Mouse (Mus musculus): Measurements from ENCODE around the gene Hsp90aa1. TPM values are rescaled to one million over a fixed set of nuclear protein-coding genes. Genes with fewer than 3 reads are reported as not detected.
"Not testable (repeated sequence)": the region's sequence is repeated elsewhere in the genome, so short reads cannot be mapped to it uniquely, and the experiment has no call there.

The Hsp90aa1 gene
- total and polyA plus RNA-seq, 3 experiments = 730 to 2,091 (median 1,361) TPM

GRCm38 (mm10) chr12:110689919-110690643, 12.4 kb downstream of the Hsp90aa1 start:
- H3K79me2 ChIP-seq (replicated peaks; ENCODE audit: control insufficient read depth, extremely low read depth, insufficient read depth, poor library complexity, severe bottlenecking) = peaks cover 19% of the 10 kb centered on the region
- H3K9me3 ChIP-seq (replicated peaks; ENCODE audit: low read length) = no peaks in the 10 kb centered on the region
- no peak overlapping the region for H3K9ac ChIP-seq (ENCODE audit: insufficient read depth, low read depth)
- H3K36me3 ChIP-seq (replicated peaks in 1 of 2; ENCODE audit: control insufficient read depth in 1 of 2, insufficient read depth in 1 of 2, low read length in 1 of 2) = peaks cover 41 to 79% of the 10 kb centered on the region in 2 experiments
- no peaks in the 10 kb centered on the region for H3K27me3 ChIP-seq (replicated peaks)
- dilution Hi-C loops (cut with MboI; ENCODE audit: extremely low pct_ligation_motif_present, extremely low pct_unique_long_range_greater_than_20kb, low sequenced_read_pairs) = no loop called here
- in situ Hi-C loops (cut with MboI; ENCODE audit: low pct_ligation_motif_present, low pct_unique_long_range_greater_than_20kb, low sequenced_read_pairs) = no loop called here
- DNase-seq (ENCODE audit: extremely low read depth) = no peak
- no peak overlapping the region for H3K27ac ChIP-seq (ENCODE audit: insufficient read depth, low read depth)
- TF ChIP-seq JUN (IDR thresholded peaks at IDR 0.05; ENCODE audit: insufficient read depth, low read depth, low read length) (no peak), POLR2AphosphoS2 (IDR thresholded peaks at IDR 0.05; ENCODE audit: low read depth, low read length) (peak; percentile 94), POLR2A (IDR thresholded peaks at IDR 0.05; ENCODE audit: low read depth, low read length) (peak; percentile 42; the same call in 1 of the 2 replicates), RAD21 (IDR thresholded peaks at IDR 0.05; ENCODE audit: low read depth, low read length) (no peak), BHLHE40 (IDR thresholded peaks at IDR 0.05; ENCODE audit: low read depth, low read length) (no peak), MYC (IDR thresholded peaks at IDR 0.05; ENCODE audit: low read depth, low read length) (no peak)
- H3K4me1 ChIP-seq (ENCODE audit: control insufficient read depth in 1 of 2, insufficient read depth in 2 of 2) = peaks cover 0 to 14% of the 10 kb centered on the region in 2 experiments; a peak in 2 of 4 replicates
- H3K4me2 ChIP-seq (ENCODE audit: insufficient read depth, low read depth, poor library complexity, severe bottlenecking) = no peak overlapping the region
- H3K4me3 ChIP-seq (replicated peaks in 1 of 3; ENCODE audit: low read depth in 2 of 3, low read length in 2 of 3, poor library complexity in 1 of 3) = no peak overlapping the region

- H3K27ac ChIP-seq (ENCODE audit: insufficient read depth, low read depth); H3K4me3 ChIP-seq (replicated peaks in 1 of 3; ENCODE audit: low read depth in 2 of 3, low read length in 2 of 3, poor library complexity in 1 of 3); DNase-seq (ENCODE audit: extremely low read depth); H3K9me3 ChIP-seq (replicated peaks; ENCODE audit: low read length); dilution Hi-C loops (cut with MboI; ENCODE audit: extremely low pct_ligation_motif_present, extremely low pct_unique_long_range_greater_than_20kb, low sequenced_read_pairs); H3K4me2 ChIP-seq (ENCODE audit: insufficient read depth, low read depth, poor library complexity, severe bottlenecking); in situ Hi-C loops (cut with MboI; ENCODE audit: low pct_ligation_motif_present, low pct_unique_long_range_greater_than_20kb, low sequenced_read_pairs); H3K27me3 ChIP-seq (replicated peaks); H3K9ac ChIP-seq (ENCODE audit: insufficient read depth, low read depth): not testable (repeated sequence)
- Histone ChIP-seq H3K36me3 (replicated peaks in 1 of 2; ENCODE audit: control insufficient read depth in 1 of 2, insufficient read depth in 1 of 2, low read length in 1 of 2) (peaks cover 33 to 77% of the 10 kb centered on the region in 2 experiments), H3K4me1 (ENCODE audit: control insufficient read depth in 1 of 2, insufficient read depth in 2 of 2) (peaks cover 0 to 14% of the 10 kb centered on the region in 2 experiments; a peak in 2 of 4 replicates), H3K79me2 (replicated peaks; ENCODE audit: control insufficient read depth, extremely low read depth, insufficient read depth, poor library complexity, severe bottlenecking) (peaks cover 12% of the 10 kb centered on the region)
- peak; percentile 3; the same call in 1 of the 2 replicates for TF ChIP-seq CHD2 (IDR thresholded peaks at IDR 0.05; ENCODE audit: low read length)
- TF ChIP-seq POLR2AphosphoS2 (IDR thresholded peaks at IDR 0.05; ENCODE audit: low read depth, low read length) = peak; percentile 63; the same call in 1 of the 2 replicates
These were observed 13.6 kb downstream of the Hsp90aa1 start for GRCm38 (mm10) chr12:110688921-110689320.

- Histone ChIP-seq H3K9ac (ENCODE audit: insufficient read depth, low read depth) (no peak overlapping the region), H3K4me1 (ENCODE audit: control insufficient read depth in 1 of 2, insufficient read depth in 2 of 2) (peaks cover 0 to 12% of the 10 kb centered on the region in 2 experiments; a peak in 2 of 4 replicates), H3K4me2 (ENCODE audit: insufficient read depth, low read depth, poor library complexity, severe bottlenecking) (no peak overlapping the region), H3K79me2 (replicated peaks; ENCODE audit: control insufficient read depth, extremely low read depth, insufficient read depth, poor library complexity, severe bottlenecking) (peaks cover 6% of the 10 kb centered on the region), H3K27me3 (replicated peaks) (no peaks in the 10 kb centered on the region), H3K27ac (ENCODE audit: insufficient read depth, low read depth) (no peak overlapping the region), H3K4me3 (replicated peaks in 1 of 3; ENCODE audit: low read depth in 2 of 3, low read length in 2 of 3, poor library complexity in 1 of 3) (no peak overlapping the region), H3K36me3 (replicated peaks in 1 of 2; ENCODE audit: control insufficient read depth in 1 of 2, insufficient read depth in 1 of 2, low read length in 1 of 2) (peaks cover 31 to 72% of the 10 kb centered on the region in 2 experiments), H3K9me3 (replicated peaks; ENCODE audit: low read length) (no peaks in the 10 kb centered on the region)
- DNase-seq (ENCODE audit: extremely low read depth) = no peak
- peak; percentile 68; the same call in 1 of the 2 replicates for TF ChIP-seq ZMIZ1 (IDR thresholded peaks at IDR 0.05; ENCODE audit: low read depth, low read length)
- no peak for TF ChIP-seq UBTF (IDR thresholded peaks at IDR 0.05; ENCODE audit: low read depth, low read length)
- in situ Hi-C loops (cut with MboI; ENCODE audit: low pct_ligation_motif_present, low pct_unique_long_range_greater_than_20kb, low sequenced_read_pairs) (no loop called here), dilution Hi-C loops (cut with MboI; ENCODE audit: extremely low pct_ligation_motif_present, extremely low pct_unique_long_range_greater_than_20kb, low sequenced_read_pairs) (no loop called here)
These were observed 14.4 kb downstream of the Hsp90aa1 start for GRCm38 (mm10) chr12:110687894-110688734.

All from CH12.LX (cell line).